Mouse (Mus musculus) small intestine, adult 2 months (tissue): ENCODE data around the gene Racgap1.

ENCODE experiments used
- CTCF ChIP-seq: fragments of 200-500 bp; IDR thresholded peaks from 2 replicates; pipeline ENCODE4 v1.5.1; 2012; ENCODE audit warnings: low read depth, mild to moderate bottlenecking, control low read depth, inconsistent platforms, low read length, moderate library complexity, mixed read lengths; ENCODE audit not compliant: insufficient replicate concordance, insufficient read length; ENCODE audit errors: extremely low read depth
- POLR2A ChIP-seq: fragments of 200-500 bp; IDR thresholded peaks from 2 replicates; pipeline ENCODE4 v1.6.1; 2012; ENCODE audit warnings: low read depth, mild to moderate bottlenecking, control low read depth, inconsistent platforms, low read length, moderate library complexity

DNA sequence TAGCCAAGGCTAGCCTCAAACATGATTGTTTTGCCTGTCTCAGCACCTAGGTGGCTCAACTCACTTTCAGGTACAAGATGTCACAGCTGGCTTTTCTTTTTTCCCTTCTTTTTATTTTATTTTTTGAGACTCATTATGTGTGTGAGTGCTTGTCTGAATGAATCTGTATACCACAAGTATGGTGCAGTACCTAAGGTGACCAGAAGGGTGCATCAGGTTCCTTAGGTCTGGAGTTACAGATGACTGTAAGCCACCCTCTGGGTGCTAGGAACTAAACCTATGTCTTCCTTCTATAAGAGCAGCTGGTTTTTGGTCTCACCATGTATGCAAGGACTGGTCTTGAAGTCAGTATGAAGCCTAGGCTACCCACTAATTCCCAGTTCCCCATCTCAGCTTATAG is 19.8 kb downstream of the Racgap1 start:
- TF ChIP-seq CTCF (no peak), POLR2A (no peak)
